Mouse (Mus musculus) left cerebral cortex, adult 2 months (tissue): ENCODE results near the gene Sclt1. TPM values are rescaled to one million over a fixed set of nuclear protein-coding genes. Genes with fewer than 3 reads are reported as not detected.

Experiments used
- DNase-seq, 2 experiments: peaks; one replicate each; pipeline ENCODE4 v3.0.0; 2021 to 2022; ENCODE audit warnings: low spot score in 2 of 2, mixed read lengths in 1 of 2; ENCODE audit errors: extremely low spot score in 1 of 2
- H3K27ac ChIP-seq: fragments of 200-600 bp; 2 replicates; pipeline ENCODE4 v1.8.1; 2022
- H3K4me3 ChIP-seq: fragments of 200-600 bp; 2 replicates; pipeline ENCODE4 v1.8.1; 2022
- CTCF ChIP-seq: fragments of 200-600 bp; IDR thresholded peaks from 2 replicates; pipeline ENCODE4 v1.8.1; 2022; ENCODE audit warnings: antibody characterized with exemption, mild to moderate bottlenecking, moderate library complexity
- intact Hi-C: fragments of 180-260 bp; cut with DNase I; formaldehyde crosslinking; loops from one replicate; pipeline ENCODE4 v1.15.1; 2025
- total RNA-seq, 2 experiments: library from RNA; stranded (reverse); gene quantifications; 2 replicates each; pipeline ENCODE4 v1.2.3; 2021

The Sclt1 gene
- total RNA-seq, 2 experiments from 2014 or later = 19.7 to 20.3 TPM

GRCm38 (mm10) chr3:41605601-41606329, 136.5 kb downstream of the Sclt1 start:
- DNase-seq = no peak
- intact Hi-C loops = loop anchor here (10.0 kb wide), 1 partner anchor 651 kb away; no protein-coding TSS in a partner anchor
- Histone ChIP-seq H3K27ac (no peak overlapping the region), H3K4me3 (no peak overlapping the region)
- no peak for TF ChIP-seq CTCF

- Histone ChIP-seq H3K4me3 (no peak overlapping the region), H3K27ac (no peak overlapping the region)
- no peak for DNase-seq
- intact Hi-C loops = loop anchor here (5.0 to 10.0 kb wide), 3 partner anchors 257 to 650 kb away; no protein-coding TSS in a partner anchor
- TF ChIP-seq CTCF = no peak
Observed at GRCm38 (mm10) chr3:41604629-41605321, 137.5 kb downstream of the Sclt1 start.

GRCm38 (mm10) chr3:41603470-41604019, 138.8 kb downstream of the Sclt1 start:
- H3K4me3 ChIP-seq = no peak overlapping the region
- intact Hi-C loops = loop anchor here (5.0 to 10.0 kb wide), 3 partner anchors 256 to 649 kb away; no protein-coding TSS in a partner anchor
- TF ChIP-seq CTCF = no peak
- DNase-seq = no peak
- H3K27ac ChIP-seq = no peak overlapping the region

GRCm38 (mm10) chr3:41602933-41603332, 139.4 kb downstream of the Sclt1 start:
- no peak for DNase-seq
- H3K27ac ChIP-seq = no peak overlapping the region
- intact Hi-C loops = loop anchor here (5.0 to 10.0 kb wide), 3 partner anchors 256 to 648 kb away; no protein-coding TSS in a partner anchor
- no peak overlapping the region for H3K4me3 ChIP-seq
- no peak for TF ChIP-seq CTCF

GRCm38 (mm10) chr3:41601226-41602020, 140.9 kb downstream of the Sclt1 start:
- H3K4me3 ChIP-seq = no peak overlapping the region
- no peak overlapping the region for H3K27ac ChIP-seq
- intact Hi-C loops = loop anchor here (5.0 to 10.0 kb wide), 3 partner anchors 254 to 647 kb away; no protein-coding TSS in a partner anchor
- no peak for DNase-seq
- TF ChIP-seq CTCF = no peak

- peak; percentile 68 for TF ChIP-seq CTCF
- Histone ChIP-seq H3K4me3 (no peak overlapping the region), H3K27ac (no peak overlapping the region)
- no peak for DNase-seq
- intact Hi-C loops = loop anchor here (5.0 to 10.0 kb wide), 5 partner anchors 253 to 645 kb away; no protein-coding TSS in a partner anchor
Observed at GRCm38 (mm10) chr3:41599806-41600589, 142.3 kb downstream of the Sclt1 start.

- intact Hi-C loops = loop anchor here (5.0 kb wide), 2 partner anchors 372 to 557 kb away; no protein-coding TSS in a partner anchor
- H3K4me3 ChIP-seq = no peak overlapping the region
- DNase-seq = no peak
- no peak for TF ChIP-seq CTCF
- no peak overlapping the region for H3K27ac ChIP-seq
Observed at GRCm38 (mm10) chr3:41599226-41599625, 143.1 kb downstream of the Sclt1 start.

GRCm38 (mm10) chr3:41598412-41598811, 143.9 kb downstream of the Sclt1 start:
- no peak overlapping the region for H3K4me3 ChIP-seq
- no peak for TF ChIP-seq CTCF
- no peak overlapping the region for H3K27ac ChIP-seq
- DNase-seq = no peak
- intact Hi-C loops = loop anchor here (5.0 kb wide), 2 partner anchors 371 to 556 kb away; no protein-coding TSS in a partner anchor

GRCm38 (mm10) chr3:41597036-41597435, 145.3 kb downstream of the Sclt1 start:
- Histone ChIP-seq H3K27ac (no peak overlapping the region), H3K4me3 (no peak overlapping the region)
- no peak for DNase-seq
- intact Hi-C loops = loop anchor here (5.0 kb wide), 2 partner anchors 370 to 555 kb away; no protein-coding TSS in a partner anchor
- TF ChIP-seq CTCF = no peak

GRCm38 (mm10) chr3:41595010-41595409, 147.3 kb downstream of the Sclt1 start:
- Histone ChIP-seq H3K4me3 (no peak overlapping the region), H3K27ac (no peak overlapping the region)
- intact Hi-C loops = loop anchor here (5.0 kb wide), 2 partner anchors 368 to 553 kb away; no protein-coding TSS in a partner anchor
- no peak for TF ChIP-seq CTCF
- DNase-seq = no peak
